Mouse (Mus musculus) small intestine, adult 2 months (tissue): ENCODE data around the gene Gm44790. TPM values are rescaled to one million over a fixed set of nuclear protein-coding genes. Genes with fewer than 3 reads are reported as not detected.

Experiments
- H3K27ac ChIP-seq: fragments of 200-500 bp; 2 replicates; pipeline ENCODE4 v1.5.1; 2012; ENCODE audit warnings: low read depth, low read length, control low read depth, inconsistent platforms; ENCODE audit not compliant: insufficient read depth
- H3K27me3 ChIP-seq: fragments of 200-500 bp; 2 replicates; pipeline ENCODE4 v1.6.1; 2012; ENCODE audit warnings: mild to moderate bottlenecking, moderate library complexity, low read length, inconsistent platforms; ENCODE audit not compliant: control insufficient read depth, insufficient read depth
- H3K36me3 ChIP-seq: fragments of 200-500 bp; 2 replicates; pipeline ENCODE4 v1.6.1; 2012; ENCODE audit warnings: mild to moderate bottlenecking, low read length, control low read depth, inconsistent platforms; ENCODE audit not compliant: control insufficient read depth, insufficient read depth
- H3K4me1 ChIP-seq: fragments of 200-500 bp; 2 replicates; pipeline ENCODE4 v1.6.1; 2012; ENCODE audit warnings: low read length, inconsistent platforms, mixed read lengths; ENCODE audit not compliant: control insufficient read depth, insufficient read depth, insufficient read length
- H3K4me3 ChIP-seq: fragments of 200-500 bp; 2 replicates; pipeline ENCODE4 v1.5.1; 2012; ENCODE audit warnings: low read depth, mild to moderate bottlenecking, control low read depth, inconsistent platforms, low read length, moderate library complexity
- CTCF ChIP-seq: fragments of 200-500 bp; IDR thresholded peaks from 2 replicates; pipeline ENCODE4 v1.5.1; 2012; ENCODE audit warnings: low read depth, mild to moderate bottlenecking, control low read depth, inconsistent platforms, low read length, moderate library complexity, mixed read lengths; ENCODE audit not compliant: insufficient replicate concordance, insufficient read length; ENCODE audit errors: extremely low read depth
- POLR2A ChIP-seq: fragments of 200-500 bp; IDR thresholded peaks from 2 replicates; pipeline ENCODE4 v1.6.1; 2012; ENCODE audit warnings: low read depth, mild to moderate bottlenecking, control low read depth, inconsistent platforms, low read length, moderate library complexity
- WGBS: fragments of 180-500 bp; shearing (Covaris S2); methylation state at CpG from one replicate; pipeline ENCODE4 v1.1.7; 2018; 5-methylcytosine and 5-hydroxymethylcytosine counted together
- polyA plus RNA-seq: library from polyadenylated mRNA; depleted of rRNA; stranded (reverse); fragments of >200 nt; gene quantifications from 2 replicates; pipeline ENCODE4 v1.2.3, GENCODE M21; 2012; rRNA removed

Gene Gm44790
- polyA plus RNA-seq, 1 experiment = 9.2 TPM

GRCm38 (mm10) chr6:86493469-86494263, 67.2 kb downstream of the Gm44790 start:
- Histone ChIP-seq H3K27ac (no peak overlapping the region), H3K4me3 (no peak overlapping the region), H3K36me3 (no peaks in the 10 kb centered on the region), H3K4me1 (peaks cover 21% of the 10 kb centered on the region; the same call in 1 of the 2 replicates), H3K27me3 (no peaks in the 10 kb centered on the region)
- TF ChIP-seq CTCF = no peak
- TF ChIP-seq POLR2A = no peak
- WGBS = 51% methylated on average over 13 of the region's 13 CpGs

GRCm38 (mm10) chr6:86494767-86495166, 68.3 kb downstream of the Gm44790 start:
- 92% methylated on average over 7 of the region's 7 CpGs for WGBS
- Histone ChIP-seq H3K27me3 (no peaks in the 10 kb centered on the region), H3K4me1 (peaks cover 29% of the 10 kb centered on the region; the same call in 1 of the 2 replicates), H3K36me3 (no peaks in the 10 kb centered on the region), H3K27ac (no peak overlapping the region), H3K4me3 (no peak overlapping the region)
- TF ChIP-seq CTCF (no peak), POLR2A (no peak)

Other genes starting within 250 kb of the Gm44790 start
- 10.2 and 26.8 TPM in 2 replicates for gene Tgfa, start 231.4 kb upstream of the Gm44790 start, polyA plus RNA-seq
- 14.6 and 15.5 TPM in 2 replicates for gene Fam136a, start 61.0 kb upstream of the Gm44790 start, polyA plus RNA-seq
- gene Snrpg, start 55.4 kb upstream of the Gm44790 start, polyA plus RNA-seq = 6.2 and 15.3 TPM in 2 replicates
- 8.1 and 10.0 TPM in 2 replicates for gene Pcyox1, start 29.5 kb upstream of the Gm44790 start, polyA plus RNA-seq
- gene Tia1, start 22.4 kb upstream of the Gm44790 start, polyA plus RNA-seq = 3.4 and 6.8 TPM in 2 replicates
- gene C87436, start 11.7 kb downstream of the Gm44790 start, polyA plus RNA-seq = 2.4 and 4.1 TPM in 2 replicates
- gene Pcbp1, start 99.7 kb downstream of the Gm44790 start, polyA plus RNA-seq = 244 and 314 TPM in 2 replicates
- gene Asprv1, start 201.5 kb downstream of the Gm44790 start, polyA plus RNA-seq = 0.20 and 0.23 TPM in 2 replicates
- gene Mxd1, start 242.5 kb downstream of the Gm44790 start, polyA plus RNA-seq = 87.2 and 413 TPM in 2 replicates